Mouse (Mus musculus): ENCODE measurements around the gene Vdr.

The Vdr gene

DNA sequence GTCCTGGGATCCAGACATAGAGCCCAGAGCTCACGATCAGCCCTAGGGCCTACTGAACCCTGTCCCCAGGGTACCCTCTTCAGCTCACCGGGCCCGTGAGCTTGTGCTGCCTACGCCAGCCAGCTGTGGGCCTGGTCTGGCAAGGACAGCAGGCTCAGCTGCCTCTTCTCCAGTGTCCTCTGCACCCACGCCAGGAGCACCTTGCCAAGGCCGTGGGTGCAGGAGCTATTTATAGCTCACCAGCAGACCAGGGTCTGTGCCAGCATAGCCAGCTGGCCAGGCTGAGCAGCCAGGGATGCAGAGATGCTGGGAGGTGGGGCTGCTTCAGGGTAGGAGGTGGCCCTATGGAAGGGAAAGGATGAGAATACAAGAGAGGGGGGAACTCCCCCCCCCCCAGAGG, 98.3 kb downstream of the Vdr start:
- DNase-seq (ENCODE audit: low spot score in 2 of 2): peak; percentile 58 to 71

DNA sequence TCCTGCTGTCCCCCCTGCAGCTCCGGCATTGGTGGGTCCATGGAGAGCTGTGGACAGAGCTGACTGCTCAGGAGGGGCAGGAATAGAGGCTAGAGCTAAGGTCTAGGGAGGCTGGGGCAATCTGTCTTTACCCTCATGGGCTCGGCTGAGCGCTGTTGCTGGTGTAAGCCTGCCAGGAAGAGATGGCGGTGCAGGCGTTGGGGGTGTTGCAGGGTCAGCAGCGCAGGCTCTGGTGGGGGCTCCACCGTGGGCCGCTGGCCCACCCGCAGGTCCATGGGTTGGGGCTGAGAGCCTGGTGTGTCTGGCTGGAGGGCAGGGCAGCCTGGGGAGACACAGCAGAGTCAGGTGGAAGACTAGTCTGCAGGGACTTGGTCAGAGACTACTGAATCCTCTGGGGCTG, 99.1 kb downstream of the Vdr start:
- no peak for DNase-seq (ENCODE audit: low spot score in 2 of 2)

DNA sequence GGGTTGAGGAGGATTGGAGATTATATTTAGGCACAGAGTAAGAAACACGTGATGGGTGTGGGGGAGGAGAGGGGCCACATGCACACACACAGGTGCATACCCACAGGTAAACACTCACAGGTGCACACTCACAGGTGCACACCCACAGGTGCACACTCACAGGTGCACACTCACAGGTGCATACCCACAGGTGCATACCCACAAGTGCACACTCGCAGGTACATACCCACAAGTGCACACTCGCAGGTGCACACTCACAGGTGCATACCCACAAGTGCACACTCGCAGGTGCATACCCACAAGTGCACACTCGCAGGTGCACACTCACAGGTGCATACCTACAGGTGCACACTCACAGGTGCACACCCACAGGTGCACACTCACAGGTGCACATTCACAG, 100.0 kb downstream of the Vdr start:
- DNase-seq (ENCODE audit: low spot score in 2 of 2): no peak

DNA sequence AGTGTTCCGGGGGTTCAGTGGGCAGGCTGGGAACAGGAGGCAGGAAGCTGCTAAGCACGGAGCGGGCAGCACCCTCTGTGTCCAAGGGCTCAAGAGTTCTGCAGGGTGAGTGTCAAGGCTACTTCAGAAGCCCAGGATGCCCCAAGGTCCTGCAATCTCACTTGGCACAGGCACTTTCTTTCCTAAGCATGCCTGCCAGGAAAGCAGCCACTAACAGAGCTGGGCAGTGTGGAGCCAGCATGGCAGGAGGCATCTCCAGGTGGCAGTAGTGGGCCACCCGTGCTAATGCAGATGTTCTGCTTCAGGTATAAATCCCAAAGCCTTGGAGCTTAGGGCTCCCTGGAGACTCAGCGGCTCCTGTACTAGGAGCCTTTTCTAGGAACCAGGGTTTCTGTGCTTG, 100.5 kb downstream of the Vdr start:
- DNase-seq (ENCODE audit: low spot score in 2 of 2): no peak

DNA sequence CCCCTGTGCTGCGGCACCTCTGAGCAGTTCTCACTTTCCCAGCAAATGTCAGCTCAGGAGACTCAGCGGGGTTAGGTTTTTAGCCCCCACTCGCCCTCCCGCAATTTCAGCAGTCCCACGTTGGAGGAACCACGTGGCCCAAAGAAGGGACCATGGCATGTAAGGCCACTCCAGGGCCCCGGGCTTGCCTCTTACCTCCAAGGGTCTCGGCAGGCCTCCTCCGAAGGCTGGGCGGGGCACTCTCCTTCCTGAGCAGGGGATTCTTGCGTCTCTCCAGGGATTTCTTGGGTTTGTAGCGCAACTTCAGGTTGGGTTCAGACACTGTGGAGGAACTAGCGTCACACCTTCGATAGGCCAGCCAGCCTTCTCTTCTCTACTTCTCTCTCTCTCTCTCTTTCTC, 101.2 kb downstream of the Vdr start:
- DNase-seq (ENCODE audit: low spot score in 2 of 2): no peak

DNA sequence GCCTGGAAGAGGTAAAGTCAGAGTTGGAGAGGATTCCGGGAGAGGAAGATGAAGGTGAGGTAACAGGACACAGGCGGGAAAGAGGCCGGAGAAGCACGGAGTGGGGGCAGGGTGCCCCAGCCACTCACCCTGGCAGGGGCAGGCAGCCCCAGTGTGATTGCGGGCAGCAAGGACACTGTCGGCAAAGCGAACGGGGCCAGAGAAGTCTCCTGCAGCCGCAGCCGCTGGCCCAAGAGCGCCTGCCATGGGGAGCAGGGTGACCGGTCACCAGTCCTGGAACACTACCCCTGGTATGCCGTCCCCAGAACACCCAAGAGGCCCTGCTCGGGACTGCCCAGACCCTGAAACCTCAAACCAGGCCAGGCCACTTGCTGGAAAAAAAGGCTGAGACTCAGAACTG, 101.9 kb downstream of the Vdr start:
- no peak for DNase-seq (ENCODE audit: low spot score in 2 of 2)

DNA sequence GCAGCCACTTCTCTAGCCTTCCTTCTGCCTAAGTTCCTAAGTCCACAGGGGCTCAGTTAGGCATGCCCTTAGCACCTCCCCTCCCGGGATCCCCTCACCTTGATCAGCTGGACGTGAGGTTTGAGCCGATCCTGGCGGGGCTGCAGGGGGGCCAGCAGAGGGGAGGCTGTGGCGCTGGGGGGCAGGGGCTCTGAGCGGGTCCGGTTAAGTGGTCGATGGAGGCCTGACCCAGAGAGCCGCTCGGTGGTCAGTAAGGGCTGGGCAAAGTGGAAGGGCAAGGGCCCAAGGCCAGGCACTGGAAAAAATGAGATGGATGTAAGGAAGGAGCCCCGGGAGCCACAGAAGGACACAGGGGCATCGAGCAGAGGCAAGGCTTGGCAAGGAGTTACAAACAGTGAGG, 102.6 kb downstream of the Vdr start:
- no peak for DNase-seq (ENCODE audit: low spot score in 2 of 2)

All from frontal cortex, postnatal 14 days (tissue).